Mouse (Mus musculus) thymus, adult 2 months (tissue): Measurements from ENCODE around the gene Akirin2. TPM values are rescaled to one million over a fixed set of nuclear protein-coding genes. Genes with fewer than 3 reads are reported as not detected.

Experiments
- DNase-seq: peaks from one replicate; pipeline ENCODE4 v3.0.0; 2021
- H3K27ac ChIP-seq: fragments of 200-500 bp; 2 replicates; pipeline ENCODE4 v1.5.1; 2012; ENCODE audit warnings: low read length, control low read depth; ENCODE audit not compliant: control insufficient read depth, insufficient read depth
- H3K27me3 ChIP-seq: fragments of 200-500 bp; 2 replicates; pipeline ENCODE4 v1.6.1; 2012; ENCODE audit warnings: mild to moderate bottlenecking, low read length, moderate library complexity, mixed read lengths; ENCODE audit not compliant: control insufficient read depth, insufficient read depth
- H3K36me3 ChIP-seq: fragments of 200-500 bp; 2 replicates; pipeline ENCODE4 v1.6.1; 2012; ENCODE audit warnings: mild to moderate bottlenecking, low read length, moderate library complexity; ENCODE audit not compliant: control insufficient read depth, insufficient read depth
- H3K4me1 ChIP-seq: fragments of 200-500 bp; replicated peaks from 2 replicates; pipeline ENCODE4 v1.6.1; 2012; ENCODE audit warnings: low read length; ENCODE audit not compliant: control insufficient read depth, insufficient read depth
- H3K4me3 ChIP-seq: fragments of 200-500 bp; 2 replicates; pipeline ENCODE4 v1.5.1; 2012; ENCODE audit warnings: mild to moderate bottlenecking, low read length, control low read depth, moderate library complexity; ENCODE audit not compliant: control insufficient read depth, insufficient read depth
- CTCF ChIP-seq: fragments of 200-500 bp; IDR thresholded peaks from 2 replicates; pipeline ENCODE4 v1.5.1; 2012; ENCODE audit warnings: mild to moderate bottlenecking, control low read depth, low read length, moderate library complexity, borderline replicate concordance; ENCODE audit not compliant: control insufficient read depth, poor library complexity, insufficient read depth; ENCODE audit errors: extremely low read depth
- POLR2A ChIP-seq: fragments of 200-500 bp; IDR thresholded peaks from 2 replicates; pipeline ENCODE4 v1.6.1; 2012; ENCODE audit warnings: mild to moderate bottlenecking, low read length, control low read depth, moderate library complexity; ENCODE audit not compliant: control insufficient read depth, poor library complexity, insufficient read depth; ENCODE audit errors: extremely low read depth
- WGBS: fragments of 180-500 bp; shearing (Covaris S2); methylation state at CpG from one replicate; pipeline ENCODE4 v1.1.7; 2018; 5-methylcytosine and 5-hydroxymethylcytosine counted together
- polyA plus RNA-seq: library from polyadenylated mRNA; depleted of rRNA; stranded (reverse); fragments of >200 nt; gene quantifications from 2 replicates; pipeline ENCODE4 v1.2.3, GENCODE M21; 2012; rRNA removed

The Akirin2 gene
- polyA plus RNA-seq, 1 experiment: 39.3 TPM

- Histone ChIP-seq H3K4me3 (peak within 1 kb of the TSS; percentile 98), H3K27ac (peak within 1 kb of the TSS; percentile 16; the same call in 1 of the 2 replicates), H3K27me3 (no peaks in the 10 kb centered on the region), H3K36me3 (no peaks in the 10 kb centered on the region), H3K4me1 (peaks cover 10% of the 10 kb centered on the region)
- DNase-seq: peak; percentile 92
- WGBS: under 1% methylated on average over 42 of the region's 42 CpGs
- 0 out of 2 replicates have a peak, but pooled peaks have one; percentile 47 for TF ChIP-seq CTCF
- peak; percentile 92 for TF ChIP-seq POLR2A
Observed at GRCm38 (mm10) chr4:34614630-34615094, 63.9 kb downstream of the Akirin2 start, which contains the start of the genes Orc3 and Rars2. TSS of gene Orc3 (minus strand) at chr4:34614944. TSS of gene Rars2 (plus strand) at chr4:34614957.

GRCm38 (mm10) chr4:34615303-34615702 lies 64.6 kb downstream of the Akirin2 start:
- no peak for TF ChIP-seq CTCF
- no peak for TF ChIP-seq POLR2A
- Histone ChIP-seq H3K27ac (peak overlapping the region; percentile 16; the same call in 1 of the 2 replicates), H3K27me3 (no peaks in the 10 kb centered on the region), H3K4me3 (peak overlapping the region; percentile 98), H3K36me3 (no peaks in the 10 kb centered on the region), H3K4me1 (peaks cover 10% of the 10 kb centered on the region)
- DNase-seq: peak; percentile 6
- WGBS: 1% methylated on average over 13 of the region's 13 CpGs

DNA sequence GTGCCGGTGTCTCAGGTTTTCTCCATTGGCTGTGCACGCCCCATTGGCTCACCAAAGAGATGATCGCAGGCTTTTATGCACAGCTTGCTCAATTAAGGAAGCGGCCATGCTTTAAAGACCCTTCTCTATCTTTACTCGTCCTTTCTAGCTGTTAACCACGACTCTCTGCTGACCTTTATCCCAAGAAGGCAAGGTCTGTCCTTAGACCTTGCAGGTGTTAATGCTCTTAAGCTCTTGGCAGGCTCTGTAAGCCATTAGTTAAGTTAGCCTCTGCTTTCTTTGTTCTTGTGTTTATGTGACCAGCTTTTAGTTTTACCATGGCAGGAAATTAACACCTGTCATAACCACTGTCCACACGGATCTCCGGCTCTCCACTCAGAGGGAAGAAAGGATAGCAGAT lies 65.4 kb downstream of the Akirin2 start:
- TF ChIP-seq CTCF (no peak), POLR2A (no peak)
- no peak overlapping the region for H3K27ac ChIP-seq
- no peaks in the 10 kb centered on the region for H3K27me3 ChIP-seq
- no peak overlapping the region for H3K4me3 ChIP-seq
- peaks cover 10% of the 10 kb centered on the region for H3K4me1 ChIP-seq
- DNase-seq: no peak
- WGBS: 86% methylated on average over 8 of the region's 8 CpGs
- H3K36me3 ChIP-seq: no peaks in the 10 kb centered on the region

Other genes with a start within 250 kb of the Akirin2 start
- gene Orc3, start 64.0 kb downstream of the Akirin2 start, polyA plus RNA-seq: 26.8 and 34.0 TPM in 2 replicates
- 9.2 and 10.3 TPM in 2 replicates for gene Rars2, start 64.0 kb downstream of the Akirin2 start, polyA plus RNA-seq
- gene Slc35a1, start 136.5 kb downstream of the Akirin2 start, polyA plus RNA-seq: 9.0 and 10.6 TPM in 2 replicates
- 0.15 and 0.31 TPM in 2 replicates for gene Cfap206, start 179.3 kb downstream of the Akirin2 start, polyA plus RNA-seq
- gene Gm136, start 205.3 kb downstream of the Akirin2 start, polyA plus RNA-seq: not detected in 2 replicates
- 4.3 and 4.4 TPM in 2 replicates for gene Smim8, start 227.5 kb downstream of the Akirin2 start, polyA plus RNA-seq